Mouse (Mus musculus): Measurements from ENCODE around the gene Slc16a14. TPM values are rescaled to one million over a fixed set of nuclear protein-coding genes. Genes with fewer than 3 reads are reported as not detected.

Gene Slc16a14
- polyA plus RNA-seq, 1 experiment, result not detected

GRCm38 (mm10) chr1:84885921-84886320, 49.0 kb downstream of the Slc16a14 start:
- Histone ChIP-seq H3K4me1 (ENCODE audit: control insufficient read depth, insufficient read depth, low read length) (no peaks in the 10 kb centered on the region), H3K4me3 (ENCODE audit: insufficient read depth, low read length) (no peak overlapping the region), H3K27ac (ENCODE audit: insufficient read depth, low read length) (no peak overlapping the region)
- TF ChIP-seq CTCF (IDR thresholded peaks at IDR 0.05; ENCODE audit: borderline replicate concordance, insufficient read depth, low read length) (no peak), POLR2A (IDR thresholded peaks at IDR 0.05; ENCODE audit: low read depth, low read length) (no peak)

GRCm38 (mm10) chr1:84885174-84885573, 49.8 kb downstream of the Slc16a14 start:
- Histone ChIP-seq H3K27ac (ENCODE audit: insufficient read depth, low read length) (no peak overlapping the region), H3K4me1 (ENCODE audit: control insufficient read depth, insufficient read depth, low read length) (no peaks in the 10 kb centered on the region), H3K4me3 (ENCODE audit: insufficient read depth, low read length) (no peak overlapping the region)
- TF ChIP-seq POLR2A (IDR thresholded peaks at IDR 0.05; ENCODE audit: low read depth, low read length), result no peak
- no peak for TF ChIP-seq CTCF (IDR thresholded peaks at IDR 0.05; ENCODE audit: borderline replicate concordance, insufficient read depth, low read length)

- TF ChIP-seq POLR2A (IDR thresholded peaks at IDR 0.05; ENCODE audit: low read depth, low read length), result no peak
- TF ChIP-seq CTCF (IDR thresholded peaks at IDR 0.05; ENCODE audit: borderline replicate concordance, insufficient read depth, low read length), result no peak
- Histone ChIP-seq H3K4me3 (ENCODE audit: insufficient read depth, low read length) (no peak overlapping the region), H3K4me1 (ENCODE audit: control insufficient read depth, insufficient read depth, low read length) (no peaks in the 10 kb centered on the region), H3K27ac (ENCODE audit: insufficient read depth, low read length) (no peak overlapping the region)
Observed at GRCm38 (mm10) chr1:84883889-84884288, 51.0 kb downstream of the Slc16a14 start.

GRCm38 (mm10) chr1:84882937-84883336, 52.0 kb downstream of the Slc16a14 start:
- Histone ChIP-seq H3K27ac (ENCODE audit: insufficient read depth, low read length) (no peak overlapping the region; the same call in 1 of the 2 replicates), H3K4me1 (ENCODE audit: control insufficient read depth, insufficient read depth, low read length) (no peaks in the 10 kb centered on the region), H3K4me3 (ENCODE audit: insufficient read depth, low read length) (no peak overlapping the region)
- TF ChIP-seq CTCF (IDR thresholded peaks at IDR 0.05; ENCODE audit: borderline replicate concordance, insufficient read depth, low read length) (no peak), POLR2A (IDR thresholded peaks at IDR 0.05; ENCODE audit: low read depth, low read length) (no peak)

- Histone ChIP-seq H3K27ac (ENCODE audit: insufficient read depth, low read length) (peak overlapping the region; percentile 94), H3K4me3 (ENCODE audit: insufficient read depth, low read length) (no peak overlapping the region), H3K4me1 (ENCODE audit: control insufficient read depth, insufficient read depth, low read length) (no peaks in the 10 kb centered on the region)
- TF ChIP-seq POLR2A (IDR thresholded peaks at IDR 0.05; ENCODE audit: low read depth, low read length) (no peak), CTCF (IDR thresholded peaks at IDR 0.05; ENCODE audit: borderline replicate concordance, insufficient read depth, low read length) (no peak)
Observed at GRCm38 (mm10) chr1:84882066-84882532, 52.8 kb downstream of the Slc16a14 start.

- TF ChIP-seq CTCF (IDR thresholded peaks at IDR 0.05; ENCODE audit: borderline replicate concordance, insufficient read depth, low read length) (peak; percentile 20; the same call in 1 of the 2 replicates), POLR2A (IDR thresholded peaks at IDR 0.05; ENCODE audit: low read depth, low read length) (no peak)
- no peaks in the 10 kb centered on the region for H3K4me1 ChIP-seq (ENCODE audit: control insufficient read depth, insufficient read depth, low read length)
- H3K27ac ChIP-seq (ENCODE audit: insufficient read depth, low read length), result peak overlapping the region; percentile 94
- H3K4me3 ChIP-seq (ENCODE audit: insufficient read depth, low read length), result no peak overlapping the region
Observed at GRCm38 (mm10) chr1:84881248-84882065, 53.5 kb downstream of the Slc16a14 start.

- no peak for TF ChIP-seq POLR2A (IDR thresholded peaks at IDR 0.05; ENCODE audit: low read depth, low read length)
- Histone ChIP-seq H3K4me3 (ENCODE audit: insufficient read depth, low read length) (no peak overlapping the region), H3K4me1 (ENCODE audit: control insufficient read depth, insufficient read depth, low read length) (no peaks in the 10 kb centered on the region), H3K27ac (ENCODE audit: insufficient read depth, low read length) (no peak overlapping the region)
Observed at GRCm38 (mm10) chr1:84879571-84880120, 55.3 kb downstream of the Slc16a14 start.

GRCm38 (mm10) chr1:84877590-84877989, 57.3 kb downstream of the Slc16a14 start:
- TF ChIP-seq POLR2A (IDR thresholded peaks at IDR 0.05; ENCODE audit: low read depth, low read length), result no peak
- TF ChIP-seq CTCF (IDR thresholded peaks at IDR 0.05; ENCODE audit: borderline replicate concordance, insufficient read depth, low read length), result no peak
- Histone ChIP-seq H3K4me3 (ENCODE audit: insufficient read depth, low read length) (no peak overlapping the region), H3K27ac (ENCODE audit: insufficient read depth, low read length) (no peak overlapping the region), H3K4me1 (ENCODE audit: control insufficient read depth, insufficient read depth, low read length) (no peaks in the 10 kb centered on the region)

GRCm38 (mm10) chr1:84872939-84873338, 62.0 kb downstream of the Slc16a14 start:
- H3K27ac ChIP-seq (ENCODE audit: insufficient read depth, low read length), result no peak overlapping the region
- H3K4me1 ChIP-seq (ENCODE audit: control insufficient read depth, insufficient read depth, low read length), result no peaks in the 10 kb centered on the region
- no peak for TF ChIP-seq CTCF (IDR thresholded peaks at IDR 0.05; ENCODE audit: borderline replicate concordance, insufficient read depth, low read length)
- TF ChIP-seq POLR2A (IDR thresholded peaks at IDR 0.05; ENCODE audit: low read depth, low read length), result no peak
- H3K4me3 ChIP-seq (ENCODE audit: insufficient read depth, low read length), result no peak overlapping the region

GRCm38 (mm10) chr1:84872105-84872504, 62.8 kb downstream of the Slc16a14 start:
- H3K4me1 ChIP-seq (ENCODE audit: control insufficient read depth, insufficient read depth, low read length), result no peaks in the 10 kb centered on the region
- no peak overlapping the region for H3K4me3 ChIP-seq (ENCODE audit: insufficient read depth, low read length)
- H3K27ac ChIP-seq (ENCODE audit: insufficient read depth, low read length), result no peak overlapping the region
- TF ChIP-seq CTCF (IDR thresholded peaks at IDR 0.05; ENCODE audit: borderline replicate concordance, insufficient read depth, low read length) (no peak), POLR2A (IDR thresholded peaks at IDR 0.05; ENCODE audit: low read depth, low read length) (no peak)

All from embryonic fibroblast, embryonic 13.5 days (primary cell).